Mouse (Mus musculus) erythroblast, adult 5-6 weeks (primary cell): Measurements from ENCODE around the gene Gm10229. TPM values are rescaled to one million over a fixed set of nuclear protein-coding genes. Genes with fewer than 3 reads are reported as not detected.
"Not testable (repeated sequence)": the region's sequence is repeated elsewhere in the genome, so short reads cannot be mapped to it uniquely, and the experiment has no call there.

Experiments
- ATAC-seq: replicated peaks from 2 replicates; pipeline ENCODE4 v1.8.0; 2016; ENCODE audit warnings: moderate number of reproducible peaks, mild to moderate bottlenecking, moderate TSS enrichment, inconsistent platforms; ENCODE audit not compliant: poor library complexity, low FRiP score, severe bottlenecking
- total RNA-seq, 2 experiments: library from RNA; stranded (forward) in 1 of 2; stranded (reverse) in 1 of 2; fragments of 150-400 nt in 1 of 2; fragments of 200-764, 138-1000 nt in 1 of 2; gene quantifications; 2 replicates each; pipeline versions ENCODE4 v1.2.3 to v1.2.4; 2015 to 2017; ENCODE audit warnings: low replicate concordance in 2 of 2

Gm10229 gene
- total RNA-seq (2015; ENCODE audit: low replicate concordance) = not detected in 2 replicates
- total RNA-seq (2017; ENCODE audit: low replicate concordance) = not detected in 2 replicates

- ATAC-seq = not testable (repeated sequence)
These were observed at the start of gene Gm10229 for GRCm38 (mm10) chr16:89014984-89015383. Gene Gm10229, plus strand, starts transcription at chr16:89015284.

GRCm38 (mm10) chr16:89010659-89011058, 4.4 kb upstream of the Gm10229 start, which contains the start of gene Krtap22-2:
Gene Krtap22-2, minus strand, starts transcription at chr16:89010759.
- no peak for ATAC-seq

- ATAC-seq = no peak
These were observed 1.1 kb upstream of the Gm10229 start for GRCm38 (mm10) chr16:89013973-89014372.

- not testable (repeated sequence) for ATAC-seq
These were observed 16.3 kb downstream of the Gm10229 start, which contains the start of gene Krtap6-1 for GRCm38 (mm10) chr16:89031399-89031798. Gene Krtap6-1, plus strand, starts transcription at chr16:89031699.

- ATAC-seq = not testable (repeated sequence)
These were observed 26.3 kb downstream of the Gm10229 start, which contains the start of gene Gm10228 for GRCm38 (mm10) chr16:89041372-89041771. Gene Gm10228, minus strand, starts transcription at chr16:89041472.

GRCm38 (mm10) chr16:89047783-89048182, 32.7 kb downstream of the Gm10229 start, which contains the start of gene Krtap6-5:
Gene Krtap6-5, minus strand, starts transcription at chr16:89047883.
- ATAC-seq = no peak

- not testable (repeated sequence) for ATAC-seq
These were observed 48.8 kb downstream of the Gm10229 start, which contains the start of gene 1110025L11Rik for GRCm38 (mm10) chr16:89063902-89064301. Gene 1110025L11Rik, minus strand, starts transcription at chr16:89064002.

Other genes with a start within 250 kb of the Gm10229 start
- gene 2310057N15Rik, start 241.1 kb upstream of the Gm10229 start, total RNA-seq (2015; ENCODE audit: low replicate concordance) = not detected in 2 replicates
- not detected in 2 replicates for gene 2310057N15Rik, start 241.1 kb upstream of the Gm10229 start, total RNA-seq (2017; ENCODE audit: low replicate concordance)
- gene Gm5965, start 237.4 kb upstream of the Gm10229 start, total RNA-seq (2015; ENCODE audit: low replicate concordance) = not detected in 2 replicates
- gene Gm5965, start 237.4 kb upstream of the Gm10229 start, total RNA-seq (2017; ENCODE audit: low replicate concordance) = not detected in 2 replicates
- gene Gm20741, start 203.1 kb upstream of the Gm10229 start, total RNA-seq (2015; ENCODE audit: low replicate concordance) = not detected in 2 replicates
- gene Gm20741, start 203.1 kb upstream of the Gm10229 start, total RNA-seq (2017; ENCODE audit: low replicate concordance) = not detected in 2 replicates
- not detected in 2 replicates for gene Krtap15, start 195.1 kb upstream of the Gm10229 start, total RNA-seq (2015; ENCODE audit: low replicate concordance)
- not detected in 2 replicates for gene Krtap15, start 195.1 kb upstream of the Gm10229 start, total RNA-seq (2017; ENCODE audit: low replicate concordance)
- gene Krtap14, start 189.1 kb upstream of the Gm10229 start, total RNA-seq (2015; ENCODE audit: low replicate concordance) = not detected in 2 replicates
- not detected in 2 replicates for gene Krtap14, start 189.1 kb upstream of the Gm10229 start, total RNA-seq (2017; ENCODE audit: low replicate concordance)
- not detected in 2 replicates for gene Krtap19-1, start 145.9 kb upstream of the Gm10229 start, total RNA-seq (2015; ENCODE audit: low replicate concordance)
- not detected in 2 replicates for gene Krtap19-1, start 145.9 kb upstream of the Gm10229 start, total RNA-seq (2017; ENCODE audit: low replicate concordance)
- gene Krtap19-2, start 141.0 kb upstream of the Gm10229 start, total RNA-seq (2015; ENCODE audit: low replicate concordance) = not detected in 2 replicates
- not detected in 2 replicates for gene Krtap19-2, start 141.0 kb upstream of the Gm10229 start, total RNA-seq (2017; ENCODE audit: low replicate concordance)
- not detected in 2 replicates for gene Krtap19-3, start 137.2 kb upstream of the Gm10229 start, total RNA-seq (2015; ENCODE audit: low replicate concordance)
- gene Krtap19-3, start 137.2 kb upstream of the Gm10229 start, total RNA-seq (2017; ENCODE audit: low replicate concordance) = not detected in 2 replicates
- gene Krtap19-4, start 130.2 kb upstream of the Gm10229 start, total RNA-seq (2015; ENCODE audit: low replicate concordance) = not detected in 2 replicates
- not detected in 2 replicates for gene Krtap19-4, start 130.2 kb upstream of the Gm10229 start, total RNA-seq (2017; ENCODE audit: low replicate concordance)
- gene Krtap19-5, start 118.8 kb upstream of the Gm10229 start, total RNA-seq (2015; ENCODE audit: low replicate concordance) = not detected in 2 replicates
- gene Krtap19-5, start 118.8 kb upstream of the Gm10229 start, total RNA-seq (2017; ENCODE audit: low replicate concordance) = not detected in 2 replicates
- not detected in 2 replicates for gene Krtap19-9b, start 83.0 kb upstream of the Gm10229 start, total RNA-seq (2015; ENCODE audit: low replicate concordance)
- gene Krtap19-9b, start 83.0 kb upstream of the Gm10229 start, total RNA-seq (2017; ENCODE audit: low replicate concordance) = not detected in 2 replicates
- gene Krtap16-3, start 52.4 kb upstream of the Gm10229 start, total RNA-seq (2015; ENCODE audit: low replicate concordance) = not detected in 2 replicates
- gene Krtap16-3, start 52.4 kb upstream of the Gm10229 start, total RNA-seq (2017; ENCODE audit: low replicate concordance) = not detected in 2 replicates
- not detected in 2 replicates for gene Krtap22-2, start 4.5 kb upstream of the Gm10229 start, total RNA-seq (2015; ENCODE audit: low replicate concordance)
- not detected in 2 replicates for gene Krtap22-2, start 4.5 kb upstream of the Gm10229 start, total RNA-seq (2017; ENCODE audit: low replicate concordance)
- not detected in 2 replicates for gene Krtap6-1, start 16.4 kb downstream of the Gm10229 start, total RNA-seq (2015; ENCODE audit: low replicate concordance)
- not detected in 2 replicates for gene Krtap6-1, start 16.4 kb downstream of the Gm10229 start, total RNA-seq (2017; ENCODE audit: low replicate concordance)
- gene Gm10228, start 26.2 kb downstream of the Gm10229 start, total RNA-seq (2015; ENCODE audit: low replicate concordance) = not detected in 2 replicates
- not detected in 2 replicates for gene Gm10228, start 26.2 kb downstream of the Gm10229 start, total RNA-seq (2017; ENCODE audit: low replicate concordance)
- not detected in 2 replicates for gene Krtap6-5, start 32.6 kb downstream of the Gm10229 start, total RNA-seq (2015; ENCODE audit: low replicate concordance)
- gene Krtap6-5, start 32.6 kb downstream of the Gm10229 start, total RNA-seq (2017; ENCODE audit: low replicate concordance) = not detected in 2 replicates
- not detected in 2 replicates for gene 1110025L11Rik, start 48.7 kb downstream of the Gm10229 start, total RNA-seq (2015; ENCODE audit: low replicate concordance)
- gene 1110025L11Rik, start 48.7 kb downstream of the Gm10229 start, total RNA-seq (2017; ENCODE audit: low replicate concordance) = 3.3 TPM in 1 of 2 replicates, not detected in the other
- gene Krtap6-3, start 68.7 kb downstream of the Gm10229 start, total RNA-seq (2015; ENCODE audit: low replicate concordance) = not detected in 2 replicates
- gene Krtap6-3, start 68.7 kb downstream of the Gm10229 start, total RNA-seq (2017; ENCODE audit: low replicate concordance) = not detected in 2 replicates
- not detected in 2 replicates for gene Gm6358, start 125.6 kb downstream of the Gm10229 start, total RNA-seq (2015; ENCODE audit: low replicate concordance)
- gene Gm6358, start 125.6 kb downstream of the Gm10229 start, total RNA-seq (2017; ENCODE audit: low replicate concordance) = not detected in 2 replicates
- gene Gm10061, start 135.8 kb downstream of the Gm10229 start, total RNA-seq (2015; ENCODE audit: low replicate concordance) = not detected in 2 replicates
- gene Gm10061, start 135.8 kb downstream of the Gm10229 start, total RNA-seq (2017; ENCODE audit: low replicate concordance) = not detected in 2 replicates
- not detected in 2 replicates for gene Gm9789, start 142.7 kb downstream of the Gm10229 start, total RNA-seq (2015; ENCODE audit: low replicate concordance)
- not detected in 2 replicates for gene Gm9789, start 142.7 kb downstream of the Gm10229 start, total RNA-seq (2017; ENCODE audit: low replicate concordance)
- not detected in 2 replicates for gene Gm7735, start 154.2 kb downstream of the Gm10229 start, total RNA-seq (2015; ENCODE audit: low replicate concordance)
- gene Gm7735, start 154.2 kb downstream of the Gm10229 start, total RNA-seq (2017; ENCODE audit: low replicate concordance) = not detected in 2 replicates
- gene 1110057P08Rik, start 159.5 kb downstream of the Gm10229 start, total RNA-seq (2015; ENCODE audit: low replicate concordance) = not detected in 2 replicates
- gene 1110057P08Rik, start 159.5 kb downstream of the Gm10229 start, total RNA-seq (2017; ENCODE audit: low replicate concordance) = not detected in 2 replicates
- gene Krtap20-2, start 190.6 kb downstream of the Gm10229 start, total RNA-seq (2015; ENCODE audit: low replicate concordance) = not detected in 2 replicates
- not detected in 2 replicates for gene Krtap20-2, start 190.6 kb downstream of the Gm10229 start, total RNA-seq (2017; ENCODE audit: low replicate concordance)